Comparison of ENCODE assay signal across 13 mouse cellular contexts in genomic region chr11:105934816-105935215, GRCm38 (mm10). TPM values are rescaled to one million over a fixed set of nuclear protein-coding genes. Genes with fewer than 3 reads are reported as not detected.
DNase-seq lines count a peak whose midpoint lies in the region; ATAC-seq and TF ChIP-seq lines count a peak whose summit lies in the region.
"Had no signal": no experiment of that assay in that cellular context is flagged by ENCODE, and none has a peak within 500 bp of the region (broad histone marks: within the 10 kb centered on the region; RNA-seq: fewer than 3 reads in every experiment).

No protein-coding gene starts in this region.

- H3K4me2 ChIP-seq in hindbrain, embryonic 14.5 days (replicated peaks): no peak overlapping the region
- H3K4me2 ChIP-seq in midbrain, postnatal 0 days (ENCODE audit: low read depth, low read length, poor library complexity, severe bottlenecking): no peak overlapping the region
- H3K4me2 ChIP-seq: embryonic facial prominence, embryonic 15.5 days had no signal

- H3K4me3 ChIP-seq in hindbrain, embryonic 10.5 days: no peak overlapping the region
- H3K4me3 ChIP-seq in hindbrain, embryonic 14.5 days (replicated peaks; ENCODE audit: low read length): no peak overlapping the region
- H3K4me3 ChIP-seq in midbrain, postnatal 0 days (ENCODE audit: low read depth, low read length): no peak overlapping the region
- H3K4me3 ChIP-seq: embryonic facial prominence, embryonic 15.5 days had no signal

- H3K9me3 ChIP-seq in hindbrain, embryonic 10.5 days: no peaks in the 10 kb centered on the region
- no peaks in the 10 kb centered on the region for H3K9me3 ChIP-seq in hindbrain, embryonic 14.5 days (ENCODE audit: control insufficient read depth, low read length)
- no peaks in the 10 kb centered on the region for H3K9me3 ChIP-seq in midbrain, postnatal 0 days (ENCODE audit: low read length)
- H3K9me3 ChIP-seq: embryonic facial prominence, embryonic 15.5 days; G1E had no signal

- H3K4me1 ChIP-seq in hindbrain, embryonic 10.5 days (replicated peaks): peaks cover 38% of the 10 kb centered on the region
- H3K4me1 ChIP-seq in hindbrain, embryonic 14.5 days (replicated peaks; ENCODE audit: control insufficient read depth, insufficient read depth, low read length): no peaks in the 10 kb centered on the region; the same call in 1 of the 2 replicates
- no peaks in the 10 kb centered on the region for H3K4me1 ChIP-seq in midbrain, postnatal 0 days (ENCODE audit: insufficient read depth, low read length)

- intact Hi-C loops in gastrocnemius, postnatal 36 days (cut with DNase I): no loop called here

- H3K9ac ChIP-seq in hindbrain, embryonic 14.5 days: no peak overlapping the region
- H3K9ac ChIP-seq in midbrain, postnatal 0 days (replicated peaks; ENCODE audit: low read length, poor library complexity, severe bottlenecking): no peak overlapping the region
- H3K9ac ChIP-seq: embryonic facial prominence, embryonic 15.5 days had no signal

- ATAC-seq in hindbrain, embryonic 14.5 days (ENCODE audit: low FRiP score): no peak
- no peak for ATAC-seq in midbrain, postnatal 0 days (ENCODE audit: low FRiP score)
- no peak for ATAC-seq in erythroid progenitor cell, adult 5-6 weeks (replicated peaks; ENCODE audit: low FRiP score, poor library complexity, severe bottlenecking)

- peak overlapping the region; percentile 86 for H3K27ac ChIP-seq in hindbrain, embryonic 10.5 days
- no peak overlapping the region for H3K27ac ChIP-seq in hindbrain, embryonic 14.5 days
- H3K27ac ChIP-seq in midbrain, postnatal 0 days (ENCODE audit: low read depth, low read length): no peak overlapping the region
- H3K27ac ChIP-seq: embryonic facial prominence, embryonic 15.5 days had no signal

- 0 out of 2 replicates have a peak, but pooled peaks cover 3% of the 10 kb centered on the region for H3K36me3 ChIP-seq in hindbrain, embryonic 10.5 days
- peaks cover 8% of the 10 kb centered on the region; the same call in 1 of the 2 replicates for H3K36me3 ChIP-seq in hindbrain, embryonic 14.5 days (replicated peaks; ENCODE audit: control insufficient read depth, insufficient read depth)
- peaks cover 17% of the 10 kb centered on the region; the same call in 1 of the 2 replicates for H3K36me3 ChIP-seq in midbrain, postnatal 0 days (ENCODE audit: insufficient read depth, low read length)
- H3K36me3 ChIP-seq: embryonic facial prominence, embryonic 15.5 days; G1E had no signal

- 37% methylated on average over 6 of the region's 6 CpGs for WGBS in hindbrain, embryonic 10.5 days
- 31% methylated on average over 6 of the region's 6 CpGs for WGBS in hindbrain, embryonic 14.5 days
- 33% methylated on average over 6 of the region's 6 CpGs for WGBS in midbrain, postnatal 0 days

- peak; percentile 67 for DNase-seq in hindbrain, embryonic 10.5 days (ENCODE audit: low spot score)
- DNase-seq in hindbrain, embryonic 14.5 days (ENCODE audit: low spot score): no peak
- DNase-seq in embryo, embryonic 10.5 days (ENCODE audit: low spot score): peak; percentile 47
- DNase-seq in gastrocnemius, postnatal 36 days: peak; percentile 49 to 54
- peak; percentile 58 for DNase-seq in midbrain, postnatal 0 days (ENCODE audit: low spot score)
- DNase-seq in frontal cortex, postnatal 25 days (ENCODE audit: low spot score in 2 of 2): no peak
- DNase-seq: kidney, postnatal 4 days; right cerebral cortex, postnatal 4 days had no signal

- no peak for TF ChIP-seq CTCF in midbrain, postnatal 0 days (IDR thresholded peaks at IDR 0.05)

- peaks cover 4% of the 10 kb centered on the region; the same call in 1 of the 2 replicates for H3K27me3 ChIP-seq in hindbrain, embryonic 10.5 days (ENCODE audit: insufficient read depth, poor library complexity, severe bottlenecking)
- no peaks in the 10 kb centered on the region for H3K27me3 ChIP-seq in hindbrain, embryonic 14.5 days (ENCODE audit: control insufficient read depth, insufficient read depth, low read length)
- no peaks in the 10 kb centered on the region; the same call in 1 of the 2 replicates for H3K27me3 ChIP-seq in midbrain, postnatal 0 days (ENCODE audit: insufficient read depth, low read length)
- H3K27me3 ChIP-seq: embryonic facial prominence, embryonic 15.5 days had no signal

RNA-seq across cellular contexts. Expression of gene Cyb561, which starts 18.3 kb away (rescaled TPM):
- polyA plus RNA-seq in hindbrain, embryonic 10.5 days (2016; fragmentation: Nextera tagmentation; extraction: Ambion mirVana): 20.0 and 23.6 TPM in 2 replicates
- polyA plus RNA-seq in hindbrain, embryonic 14.5 days (2014; fragmentation: Nextera tagmentation; extraction: Ambion mirVana): 48.9 and 55.1 TPM in 2 replicates
- 1 to 10 TPM; 4.3 to 6.0 TPM for total RNA-seq in gastrocnemius, postnatal 36 days (2021)
- 64.2 and 69.7 TPM in 2 replicates for total RNA-seq in midbrain, postnatal 0 days (2014; rRNA removed)
- polyA plus RNA-seq in midbrain, postnatal 0 days (2015; fragmentation: Nextera tagmentation; extraction: Ambion mirVana): 76.7 and 79.6 TPM in 2 replicates
- 3.4 TPM in 1 of 2 replicates, not detected in the other for total RNA-seq in erythroid progenitor cell, adult 5-6 weeks (2015; ENCODE audit: low replicate concordance)
- total RNA-seq in erythroid progenitor cell, adult 5-6 weeks (2017; ENCODE audit: low replicate concordance): 1.5 TPM in 1 of 2 replicates, not detected in the other
- polyA plus RNA-seq: G1E had no signal

RNA-seq across cellular contexts. Expression of gene Ace, which starts 32.9 kb away (rescaled TPM):
- 1.3 TPM in 2 replicates for polyA plus RNA-seq in hindbrain, embryonic 10.5 days (2016; fragmentation: Nextera tagmentation; extraction: Ambion mirVana)
- polyA plus RNA-seq in hindbrain, embryonic 14.5 days (2014; fragmentation: Nextera tagmentation; extraction: Ambion mirVana): 6.0 and 6.8 TPM in 2 replicates
- 10 to 100 TPM; 24.1 to 34.8 TPM for total RNA-seq in gastrocnemius, postnatal 36 days (2021)
- 25.1 and 27.0 TPM in 2 replicates for total RNA-seq in midbrain, postnatal 0 days (2014; rRNA removed)
- 10.0 and 10.1 TPM in 2 replicates for polyA plus RNA-seq in midbrain, postnatal 0 days (2015; fragmentation: Nextera tagmentation; extraction: Ambion mirVana)
- 1.8 and 2.1 TPM in 2 replicates for total RNA-seq in erythroid progenitor cell, adult 5-6 weeks (2015; ENCODE audit: low replicate concordance)
- total RNA-seq in erythroid progenitor cell, adult 5-6 weeks (2017; ENCODE audit: low replicate concordance): 1.1 and 1.2 TPM in 2 replicates
- total RNA-seq: G1E had no signal
- polyA plus RNA-seq: G1E had no signal

RNA-seq across cellular contexts. Expression of gene Ace3, which starts 59.7 kb away (rescaled TPM):
- not detected in 2 replicates for polyA plus RNA-seq in hindbrain, embryonic 10.5 days (2016; fragmentation: Nextera tagmentation; extraction: Ambion mirVana)
- polyA plus RNA-seq in hindbrain, embryonic 14.5 days (2014; fragmentation: Nextera tagmentation; extraction: Ambion mirVana): not detected in 2 replicates
- not detected for total RNA-seq in gastrocnemius, postnatal 36 days (2021)
- total RNA-seq in midbrain, postnatal 0 days (2014; rRNA removed): not detected in 2 replicates
- polyA plus RNA-seq in midbrain, postnatal 0 days (2015; fragmentation: Nextera tagmentation; extraction: Ambion mirVana): 0.07 TPM in 1 of 2 replicates, not detected in the other
- not detected in 2 replicates for total RNA-seq in erythroid progenitor cell, adult 5-6 weeks (2015; ENCODE audit: low replicate concordance)
- not detected in 2 replicates for total RNA-seq in erythroid progenitor cell, adult 5-6 weeks (2017; ENCODE audit: low replicate concordance)
- total RNA-seq: G1E; hematopoietic stem cell, adult 5-6 weeks; liver, adult 2 months had no signal
- polyA plus RNA-seq: embryonic facial prominence, embryonic 15.5 days; G1E; liver, adult 2 months had no signal

Comparison
In these comparisons a context has a peak if more than half of its experiments do, and no peak if none do; other contexts are left out.
1. DNase-seq: peak in hindbrain, embryonic 10.5 days (single experiment), embryo, embryonic 10.5 days (single experiment), gastrocnemius, postnatal 36 days (2 of 2) and midbrain, postnatal 0 days (single experiment); none in hindbrain, embryonic 14.5 days (single experiment) and frontal cortex, postnatal 25 days (0 of 2).